Mouse (Mus musculus): Measurements from ENCODE around the gene Cep131.

DNA sequence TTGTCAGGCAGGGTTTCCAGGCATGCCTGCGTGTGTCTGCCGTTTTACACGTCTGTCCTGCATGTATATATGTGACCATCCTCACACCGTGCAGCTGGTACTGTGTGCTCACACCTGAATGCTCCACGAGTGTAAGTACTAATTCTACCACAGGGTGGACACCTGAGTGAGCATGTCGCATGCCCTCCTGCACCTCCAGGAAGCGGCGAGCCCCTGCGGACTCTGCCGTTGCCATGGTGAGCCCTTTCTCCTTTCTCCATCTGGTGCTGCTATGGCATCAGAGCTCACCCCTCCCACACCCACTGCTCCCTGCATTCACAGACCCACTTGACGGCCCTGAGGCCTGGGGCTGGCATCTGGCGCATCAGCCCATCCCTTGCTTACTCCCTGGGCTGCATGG lies 63.8 kb downstream of the Cep131 start:
- TF ChIP-seq CTCF (conservative IDR thresholded peaks at IDR 0.05 in 1 of 2, IDR thresholded peaks at IDR 0.05 in 1 of 2; ENCODE audit: low read depth in 2 of 2, low read length in 2 of 2) (no peak; a peak in 1 of 4 replicates), MAX (IDR thresholded peaks at IDR 0.05; ENCODE audit: low read length) (no peak), EP300 (IDR thresholded peaks at IDR 0.05; ENCODE audit: low read length) (no peak), POLR2A (IDR thresholded peaks at IDR 0.05; ENCODE audit: low read depth, low read length) (no peak), TCF12 (IDR thresholded peaks at IDR 0.05; ENCODE audit: low read depth, low read length) (no peak), RCOR1 (conservative IDR thresholded peaks at IDR 0.05; ENCODE audit: low read depth, low read length) (no peak), JUND (conservative IDR thresholded peaks at IDR 0.05; ENCODE audit: low read depth, low read length) (no peak), MXI1 (IDR thresholded peaks at IDR 0.05; ENCODE audit: low read depth, low read length) (no peak), CHD1 (IDR thresholded peaks at IDR 0.05; ENCODE audit: low read depth, low read length) (no peak), UBTF (IDR thresholded peaks at IDR 0.05; ENCODE audit: low read depth, low read length) (no peak), ZKSCAN1 (IDR thresholded peaks at IDR 0.05; ENCODE audit: borderline replicate concordance, low read depth, low read length) (no peak)

Data from CH12.LX (cell line).